ENCODE assay signal across 22 mouse cellular contexts in genomic region chr9:68476391-68476790, GRCm38 (mm10).
"Had no signal": no experiment of that assay in that cellular context is flagged by ENCODE, and none has a peak within 500 bp of the region (broad histone marks: within the 10 kb centered on the region; RNA-seq: fewer than 3 reads in every experiment).

No protein-coding gene starts in this region.

- H3K4me1 ChIP-seq: liver, embryonic 15.5 days; lung, embryonic 15.5 days; megakaryocyte, embryonic 14.5 days; midbrain, embryonic 13.5 days; midbrain, embryonic 15.5 days; neural tube, embryonic 13.5 days; neural tube, embryonic 15.5 days had no signal

- H3K9me3 ChIP-seq: liver, embryonic 15.5 days; lung, embryonic 15.5 days; midbrain, embryonic 13.5 days; midbrain, embryonic 15.5 days; neural tube, embryonic 13.5 days; neural tube, embryonic 15.5 days had no signal

- ATAC-seq: liver, postnatal 0 days; lung, postnatal 0 days; midbrain, embryonic 13.5 days; midbrain, embryonic 15.5 days had no signal

- H3K9ac ChIP-seq: liver, embryonic 15.5 days; liver, postnatal 0 days; lung, embryonic 15.5 days; midbrain, embryonic 13.5 days; midbrain, embryonic 15.5 days; neural tube, embryonic 13.5 days; neural tube, embryonic 15.5 days had no signal

- H3K4me2 ChIP-seq: liver, embryonic 15.5 days; lung, embryonic 15.5 days; midbrain, embryonic 11.5 days; midbrain, embryonic 13.5 days; midbrain, embryonic 15.5 days; neural tube, embryonic 13.5 days; neural tube, embryonic 15.5 days had no signal

- H3K36me3 ChIP-seq: liver, embryonic 15.5 days; lung, embryonic 15.5 days; midbrain, embryonic 13.5 days; midbrain, embryonic 15.5 days; neural tube, embryonic 13.5 days; neural tube, embryonic 15.5 days had no signal

- H3K27ac ChIP-seq: liver, embryonic 15.5 days; lung, embryonic 15.5 days; macrophage; midbrain, embryonic 13.5 days; midbrain, embryonic 15.5 days; neural tube, embryonic 13.5 days; neural tube, embryonic 15.5 days had no signal

- H3K27me3 ChIP-seq: liver, embryonic 15.5 days; lung, embryonic 15.5 days; megakaryocyte, embryonic 14.5 days; midbrain, embryonic 13.5 days; midbrain, embryonic 15.5 days; neural tube, embryonic 13.5 days; neural tube, embryonic 15.5 days had no signal

- H3K4me3 ChIP-seq: liver, embryonic 15.5 days; lung, embryonic 15.5 days; megakaryocyte, embryonic 14.5 days; midbrain, embryonic 13.5 days; midbrain, embryonic 15.5 days; myocyte; neural tube, embryonic 13.5 days; neural tube, embryonic 15.5 days had no signal

- DNase-seq: liver, postnatal 0 days; lung, adult 2 months; lung, postnatal 14 days; lung, postnatal 36 days; right cerebral cortex, adult 18-20 months; right cerebral cortex, postnatal 25 days; right cerebral cortex, postnatal 4 days; spleen, adult 18-20 months; thymus, adult 18-20 months; thymus, postnatal 14 days; thymus, postnatal 36 days had no signal
